Mouse (Mus musculus) thymus, adult 2 months (tissue): Measurements from ENCODE around the gene Xrcc3. TPM values are rescaled to one million over a fixed set of nuclear protein-coding genes. Genes with fewer than 3 reads are reported as not detected.

ENCODE experiments used
- DNase-seq: peaks from one replicate; pipeline ENCODE4 v3.0.0; 2021
- H3K27ac ChIP-seq: fragments of 200-500 bp; 2 replicates; pipeline ENCODE4 v1.5.1; 2012; ENCODE audit warnings: low read length, control low read depth; ENCODE audit not compliant: control insufficient read depth, insufficient read depth
- H3K27me3 ChIP-seq: fragments of 200-500 bp; 2 replicates; pipeline ENCODE4 v1.6.1; 2012; ENCODE audit warnings: mild to moderate bottlenecking, low read length, moderate library complexity, mixed read lengths; ENCODE audit not compliant: control insufficient read depth, insufficient read depth
- H3K36me3 ChIP-seq: fragments of 200-500 bp; 2 replicates; pipeline ENCODE4 v1.6.1; 2012; ENCODE audit warnings: mild to moderate bottlenecking, low read length, moderate library complexity; ENCODE audit not compliant: control insufficient read depth, insufficient read depth
- H3K4me1 ChIP-seq: fragments of 200-500 bp; replicated peaks from 2 replicates; pipeline ENCODE4 v1.6.1; 2012; ENCODE audit warnings: low read length; ENCODE audit not compliant: control insufficient read depth, insufficient read depth
- H3K4me3 ChIP-seq: fragments of 200-500 bp; 2 replicates; pipeline ENCODE4 v1.5.1; 2012; ENCODE audit warnings: mild to moderate bottlenecking, low read length, control low read depth, moderate library complexity; ENCODE audit not compliant: control insufficient read depth, insufficient read depth
- CTCF ChIP-seq: fragments of 200-500 bp; IDR thresholded peaks from 2 replicates; pipeline ENCODE4 v1.5.1; 2012; ENCODE audit warnings: mild to moderate bottlenecking, control low read depth, low read length, moderate library complexity, borderline replicate concordance; ENCODE audit not compliant: control insufficient read depth, poor library complexity, insufficient read depth; ENCODE audit errors: extremely low read depth
- POLR2A ChIP-seq: fragments of 200-500 bp; IDR thresholded peaks from 2 replicates; pipeline ENCODE4 v1.6.1; 2012; ENCODE audit warnings: mild to moderate bottlenecking, low read length, control low read depth, moderate library complexity; ENCODE audit not compliant: control insufficient read depth, poor library complexity, insufficient read depth; ENCODE audit errors: extremely low read depth
- WGBS: fragments of 180-500 bp; shearing (Covaris S2); methylation state at CpG from one replicate; pipeline ENCODE4 v1.1.7; 2018; 5-methylcytosine and 5-hydroxymethylcytosine counted together
- polyA plus RNA-seq: library from polyadenylated mRNA; depleted of rRNA; stranded (reverse); fragments of >200 nt; gene quantifications from 2 replicates; pipeline ENCODE4 v1.2.3, GENCODE M21; 2012

Xrcc3 gene
- polyA plus RNA-seq, 1 experiment = 22.1 TPM

- TF ChIP-seq POLR2A (no peak), CTCF (no peak)
- H3K4me3 ChIP-seq = no peak overlapping the region
- H3K27me3 ChIP-seq = no peaks in the 10 kb centered on the region
- 94% methylated on average over 9 of the region's 9 CpGs for WGBS
- no peaks in the 10 kb centered on the region for H3K36me3 ChIP-seq
- peaks cover 28% of the 10 kb centered on the region for H3K4me1 ChIP-seq
- no peak overlapping the region for H3K27ac ChIP-seq
- no peak for DNase-seq
Measured at GRCm38 (mm10) chr12:111816967-111817366, 3.3 kb upstream of the Xrcc3 start.

- Histone ChIP-seq H3K4me1 (peaks cover 28% of the 10 kb centered on the region), H3K27ac (no peak overlapping the region), H3K4me3 (no peak overlapping the region), H3K27me3 (no peaks in the 10 kb centered on the region), H3K36me3 (no peaks in the 10 kb centered on the region)
- DNase-seq = no peak
- 83% methylated on average over 13 of the region's 13 CpGs for WGBS
- TF ChIP-seq POLR2A (no peak), CTCF (0 out of 2 replicates have a peak, but pooled peaks have one; percentile 3)
Measured at GRCm38 (mm10) chr12:111816528-111816927, 2.9 kb upstream of the Xrcc3 start.

GRCm38 (mm10) chr12:111814769-111815762 is 1.4 kb upstream of the Xrcc3 start:
- H3K27ac ChIP-seq = no peak overlapping the region
- peaks cover 33% of the 10 kb centered on the region for H3K4me1 ChIP-seq
- H3K36me3 ChIP-seq = no peaks in the 10 kb centered on the region
- H3K27me3 ChIP-seq = no peaks in the 10 kb centered on the region
- WGBS = 44% methylated on average over 19 of the region's 19 CpGs
- no peak for TF ChIP-seq POLR2A
- no peak for TF ChIP-seq CTCF
- peak overlapping the region; percentile 68 for H3K4me3 ChIP-seq
- DNase-seq = no peak

GRCm38 (mm10) chr12:111813111-111813765 is 435 bp downstream of the Xrcc3 start:
- H3K27ac ChIP-seq = no peak overlapping the region
- peaks cover 41% of the 10 kb centered on the region for H3K4me1 ChIP-seq
- TF ChIP-seq POLR2A (no peak), CTCF (no peak)

GRCm38 (mm10) chr12:111812611-111813010 is 1.1 kb downstream of the Xrcc3 start:
- no peak for TF ChIP-seq CTCF
- no peak for TF ChIP-seq POLR2A
- Histone ChIP-seq H3K27me3 (no peaks in the 10 kb centered on the region), H3K4me1 (peaks cover 41% of the 10 kb centered on the region), H3K27ac (no peak overlapping the region), H3K36me3 (peaks cover 7% of the 10 kb centered on the region), H3K4me3 (no peak overlapping the region)
- no peak for DNase-seq
- WGBS = 84% methylated on average over 12 of the region's 12 CpGs

More at GRCm38 (mm10) chr12:111813111-111813765, 435 bp downstream of the Xrcc3 start:
- 7% methylated on average over 27 of the region's 27 CpGs for WGBS
- DNase-seq = no peak
- Histone ChIP-seq H3K4me3 (peak overlapping the region; percentile 75), H3K27me3 (no peaks in the 10 kb centered on the region), H3K36me3 (peaks cover under 1% of the 10 kb centered on the region)

- Histone ChIP-seq H3K27me3 (no peaks in the 10 kb centered on the region), H3K36me3 (peaks cover 9% of the 10 kb centered on the region), H3K4me1 (peaks cover 41% of the 10 kb centered on the region), H3K4me3 (no peak overlapping the region), H3K27ac (no peak overlapping the region)
- WGBS = 86% methylated on average over 13 of the region's 13 CpGs
- no peak for TF ChIP-seq CTCF
- TF ChIP-seq POLR2A = no peak
- no peak for DNase-seq
Measured at GRCm38 (mm10) chr12:111812075-111812474, 1.6 kb downstream of the Xrcc3 start.
